Mouse (Mus musculus) midbrain, embryonic 12.5 days (tissue): Measurements from ENCODE around the gene Agfg2. TPM values are rescaled to one million over a fixed set of nuclear protein-coding genes. Genes with fewer than 3 reads are reported as not detected.

ENCODE experiments used
- polyA plus RNA-seq: library from polyadenylated mRNA; unstranded; fragments of >200 nt; fragmentation: Nextera tagmentation; extraction: Ambion mirVana; gene quantifications from 2 replicates; pipeline ENCODE4 v1.2.1, GENCODE M21; 2016

Gene Agfg2
- polyA plus RNA-seq, 1 experiment from 2014 or later, result 29.0 TPM

Other genes starting within 250 kb of the Agfg2 start
- 0.03 TPM in 1 of 2 replicates, not detected in the other for gene Zan, start 207.7 kb downstream of the Agfg2 start, polyA plus RNA-seq
- gene Pop7, start 182.2 kb downstream of the Agfg2 start, polyA plus RNA-seq, result 58.0 and 58.1 TPM in 2 replicates
- 20.5 and 21.1 TPM in 2 replicates for gene Gigyf1, start 166.2 kb downstream of the Agfg2 start, polyA plus RNA-seq
- 0.34 TPM in 1 of 2 replicates, not detected in the other for gene Epo, start 151.5 kb downstream of the Agfg2 start, polyA plus RNA-seq
- 464 and 467 TPM in 2 replicates for gene Gnb2, start 151.2 kb downstream of the Agfg2 start, polyA plus RNA-seq
- gene Actl6b, start 131.2 kb downstream of the Agfg2 start, polyA plus RNA-seq, result 89.4 and 93.1 TPM in 2 replicates
- gene Tfr2, start 114.9 kb downstream of the Agfg2 start, polyA plus RNA-seq, result 1.6 and 2.4 TPM in 2 replicates
- 31.9 and 33.5 TPM in 2 replicates for gene Mospd3, start 83.7 kb downstream of the Agfg2 start, polyA plus RNA-seq
- 49.0 and 68.9 TPM in 2 replicates for gene Pcolce, start 70.9 kb downstream of the Agfg2 start, polyA plus RNA-seq
- gene Fbxo24, start 55.7 kb downstream of the Agfg2 start, polyA plus RNA-seq, result 0.23 and 0.24 TPM in 2 replicates
- 31.3 and 33.5 TPM in 2 replicates for gene Lrch4, start 55.6 kb downstream of the Agfg2 start, polyA plus RNA-seq
- 10.7 and 12.9 TPM in 2 replicates for gene Gm20605, start 55.6 kb downstream of the Agfg2 start, polyA plus RNA-seq
- 8.1 and 10.7 TPM in 2 replicates for gene Sap25, start 43.4 kb downstream of the Agfg2 start, polyA plus RNA-seq
- gene Irs3, start 39.0 kb downstream of the Agfg2 start, polyA plus RNA-seq, result 0.14 and 0.29 TPM in 2 replicates
- gene Nyap1, start 56.9 kb upstream of the Agfg2 start, polyA plus RNA-seq, result 22.1 TPM in 2 replicates
- 68.4 and 71.4 TPM in 2 replicates for gene Tsc22d4, start 61.0 kb upstream of the Agfg2 start, polyA plus RNA-seq
- gene Ppp1r35, start 94.1 kb upstream of the Agfg2 start, polyA plus RNA-seq, result 67.7 and 73.0 TPM in 2 replicates
- 12.1 and 13.7 TPM in 2 replicates for gene Mepce, start 102.9 kb upstream of the Agfg2 start, polyA plus RNA-seq
- gene Zcwpw1, start 103.1 kb upstream of the Agfg2 start, polyA plus RNA-seq, result 14.9 and 17.9 TPM in 2 replicates
- 0.29 and 0.33 TPM in 2 replicates for gene Pilra, start 151.6 kb upstream of the Agfg2 start, polyA plus RNA-seq
- not detected in 2 replicates for gene Pilrb1, start 173.4 kb upstream of the Agfg2 start, polyA plus RNA-seq
- gene Pilrb2, start 187.1 kb upstream of the Agfg2 start, polyA plus RNA-seq, result not detected in 2 replicates
- not detected in 2 replicates for gene Cyp3a13, start 236.9 kb upstream of the Agfg2 start, polyA plus RNA-seq